Mouse (Mus musculus): ENCODE results near the gene Itsn1. TPM values are rescaled to one million over a fixed set of nuclear protein-coding genes. Genes with fewer than 3 reads are reported as not detected.

Itsn1 gene
- total RNA-seq, 2 experiments from 2014 or later: 118 to 127 TPM

- intact Hi-C loops (cut with DNase I): loop anchor here (5.0 kb wide), 1 partner anchor 189 kb away; no protein-coding TSS in a partner anchor
- peak; percentile 99 to 100 for DNase-seq (ENCODE audit: low spot score in 2 of 2)
Observed at GRCm38 (mm10) chr16:91728123-91729065, 687 bp upstream of the Itsn1 start, which contains the start of gene Cryzl1. Cryzl1 (minus strand) TSS chr16:91728975.

- DNase-seq (ENCODE audit: low spot score in 2 of 2): peak in 1 of 2 experiments; percentile 45
- intact Hi-C loops (cut with DNase I): loop anchor here (5.0 kb wide), 1 partner anchor 187 kb away; no protein-coding TSS in a partner anchor
Observed at GRCm38 (mm10) chr16:91729821-91730441, 850 bp downstream of the Itsn1 start.

- no peak for DNase-seq (ENCODE audit: low spot score in 2 of 2)
- intact Hi-C loops (cut with DNase I): no loop called here
Observed at GRCm38 (mm10) chr16:91730446-91730845, 1.4 kb downstream of the Itsn1 start.

DNA sequence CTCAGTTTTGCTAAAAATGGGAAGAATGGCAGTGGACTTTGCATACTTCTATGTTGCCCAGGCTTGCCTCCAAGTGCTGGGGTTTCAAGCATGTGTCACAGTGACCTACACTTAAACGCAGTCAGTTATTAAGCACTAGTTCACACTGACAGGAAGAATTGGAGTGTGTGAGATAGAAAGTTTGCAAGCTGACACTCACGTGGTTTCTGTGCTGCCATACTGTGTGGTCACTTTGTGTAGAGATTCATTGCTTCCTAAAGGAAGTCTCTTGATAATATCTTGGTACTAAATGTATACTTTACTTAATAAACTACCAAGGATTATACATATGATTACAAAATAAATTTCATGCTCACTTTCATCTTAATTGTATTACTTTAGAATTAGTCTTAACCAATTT lies 3.7 kb downstream of the Itsn1 start:
- intact Hi-C loops (cut with DNase I): no loop called here
- no peak for DNase-seq (ENCODE audit: low spot score in 2 of 2)

DNA sequence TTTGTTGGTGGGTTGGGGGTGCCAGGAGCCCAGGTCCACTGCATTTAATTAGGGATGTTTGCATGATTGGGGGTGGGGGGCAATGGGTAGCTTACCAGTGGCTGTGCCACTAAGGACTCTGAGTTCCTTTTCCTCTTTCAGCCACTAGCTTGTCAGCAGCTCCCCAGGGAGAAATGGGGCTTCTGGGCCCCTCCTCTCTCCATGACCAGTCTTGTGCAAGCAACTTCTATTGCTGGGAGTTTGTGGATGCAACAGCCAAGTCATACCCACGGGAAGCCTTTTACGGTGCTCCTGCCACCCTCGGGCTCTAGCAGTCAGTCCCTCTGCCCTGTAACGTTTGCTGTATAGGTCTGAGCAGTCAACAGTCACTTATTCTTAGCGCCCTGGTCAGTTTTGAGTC lies 5.7 kb downstream of the Itsn1 start:
- intact Hi-C loops (cut with DNase I): no loop called here
- no peak for DNase-seq (ENCODE audit: low spot score in 2 of 2)

GRCm38 (mm10) chr16:91736046-91736816 lies 7.2 kb downstream of the Itsn1 start:
- intact Hi-C loops (cut with DNase I): no loop called here
- DNase-seq (ENCODE audit: low spot score in 2 of 2): no peak

- no peak for DNase-seq (ENCODE audit: low spot score in 2 of 2)
- intact Hi-C loops (cut with DNase I): no loop called here
Observed at GRCm38 (mm10) chr16:91738505-91738904, 9.4 kb downstream of the Itsn1 start.

GRCm38 (mm10) chr16:91740184-91740917 lies 11.3 kb downstream of the Itsn1 start:
- DNase-seq (ENCODE audit: low spot score in 2 of 2): no peak
- intact Hi-C loops (cut with DNase I): no loop called here

DNA sequence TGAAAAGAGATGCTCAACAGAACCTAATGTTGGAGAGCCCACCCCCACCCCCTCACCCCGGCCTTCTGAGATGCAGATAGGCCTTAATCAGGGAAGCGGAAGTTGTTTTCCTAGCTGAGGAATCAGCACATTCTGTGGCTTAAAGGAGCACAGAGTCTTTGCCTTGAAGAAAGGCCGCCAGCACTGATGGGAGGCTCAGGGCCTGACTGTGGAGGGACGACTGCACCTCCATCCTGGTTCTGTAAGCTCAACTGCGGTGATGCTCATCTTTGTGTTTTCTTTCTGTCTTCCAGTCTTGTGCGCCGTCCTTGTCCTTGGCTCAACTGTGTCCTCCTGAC lies 11.8 kb downstream of the Itsn1 start:
- intact Hi-C loops (cut with DNase I): no loop called here
- no peak for DNase-seq (ENCODE audit: low spot score in 2 of 2)

DNA sequence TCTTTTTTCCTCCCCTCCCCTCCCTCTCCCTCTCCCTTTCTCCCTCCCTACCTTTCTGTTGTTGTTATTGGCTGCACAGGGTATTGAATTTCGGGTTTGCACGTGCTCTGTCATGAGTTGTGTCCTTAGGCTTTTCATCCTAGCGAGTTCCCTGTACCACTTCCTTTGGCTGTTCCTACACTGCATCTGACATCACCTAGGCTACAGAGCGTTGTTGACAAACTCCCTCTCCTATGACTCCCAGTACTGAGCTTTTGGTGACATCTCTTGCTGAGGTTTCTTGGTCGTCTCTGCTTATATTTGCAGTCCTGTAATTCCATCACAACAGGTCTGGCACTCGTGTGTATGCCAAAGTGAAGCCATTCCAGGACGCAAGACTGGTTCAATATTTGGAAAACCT lies 14.0 kb downstream of the Itsn1 start:
- no peak for DNase-seq (ENCODE audit: low spot score in 2 of 2)
- intact Hi-C loops (cut with DNase I): no loop called here

- intact Hi-C loops (cut with DNase I): no loop called here
Observed at GRCm38 (mm10) chr16:91746101-91746950, 17.2 kb downstream of the Itsn1 start.

GRCm38 (mm10) chr16:91747567-91747966 lies 18.5 kb downstream of the Itsn1 start:
- no peak for DNase-seq (ENCODE audit: low spot score in 2 of 2)
- intact Hi-C loops (cut with DNase I): no loop called here

More at GRCm38 (mm10) chr16:91746101-91746950, 17.2 kb downstream of the Itsn1 start:
- DNase-seq (ENCODE audit: low spot score in 2 of 2): peak; percentile 35 to 67

DNA sequence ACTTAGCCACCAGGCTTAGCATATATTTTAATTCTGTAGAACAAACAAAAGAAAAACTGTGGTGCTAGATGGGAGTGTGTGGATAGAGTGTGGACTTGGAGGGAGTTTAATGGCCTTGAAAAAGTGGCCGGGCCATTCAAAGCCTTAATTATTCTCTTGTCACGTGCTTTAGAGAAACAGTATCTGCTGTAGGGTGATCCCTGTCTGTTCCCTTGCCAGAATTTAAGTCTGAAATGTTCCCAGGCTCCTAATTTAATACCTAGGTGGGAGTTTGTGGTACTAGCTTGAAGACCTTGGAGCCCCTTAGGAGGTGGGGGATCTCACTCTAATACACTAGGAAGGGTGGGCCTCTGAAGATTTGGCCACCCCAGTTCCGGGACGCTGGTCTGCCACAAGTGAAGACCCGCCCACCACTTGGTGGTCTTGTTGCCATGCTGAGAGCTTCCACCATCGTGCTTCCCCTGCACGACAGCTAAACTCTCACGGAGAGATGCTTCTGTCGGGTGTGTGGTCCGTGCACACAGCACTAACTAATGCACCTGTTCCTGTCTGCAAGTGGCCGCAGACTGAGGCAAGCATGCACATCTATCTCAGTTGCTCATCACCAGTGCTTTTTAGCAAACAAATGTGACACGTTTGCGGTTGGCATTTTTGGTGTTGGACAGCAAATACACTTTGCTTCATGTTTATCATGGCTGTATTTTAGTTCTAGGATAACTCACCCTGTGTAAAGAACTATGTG lies 22.7 kb downstream of the Itsn1 start:
- intact Hi-C loops (cut with DNase I): no loop called here

DNA sequence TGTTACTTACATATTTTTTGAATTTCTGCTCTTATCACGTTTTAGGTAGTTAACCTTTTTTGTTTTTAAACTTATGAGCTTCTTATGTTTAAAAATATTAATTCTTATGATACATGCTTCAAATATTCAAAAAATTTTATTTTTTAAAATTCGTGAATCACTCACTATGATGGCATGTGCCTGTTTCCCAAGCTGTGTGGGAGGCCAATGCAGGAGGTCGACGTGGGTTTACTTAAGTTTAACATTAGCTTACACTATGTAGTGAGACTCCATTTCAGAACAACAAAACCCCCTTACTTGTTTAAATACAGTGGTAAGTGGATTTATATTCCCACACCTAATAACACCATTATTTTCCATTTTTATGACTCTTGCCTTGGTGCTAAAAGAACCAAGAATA lies 24.5 kb downstream of the Itsn1 start:
- DNase-seq (ENCODE audit: low spot score in 2 of 2): no peak

More for the DNA sequence above, 22.7 kb downstream of the Itsn1 start:
- no peak for DNase-seq (ENCODE audit: low spot score in 2 of 2)

GRCm38 (mm10) chr16:91754957-91755356 lies 25.9 kb downstream of the Itsn1 start:
- no peak for DNase-seq (ENCODE audit: low spot score in 2 of 2)
- intact Hi-C loops (cut with DNase I): no loop called here

More for the DNA sequence above, 24.5 kb downstream of the Itsn1 start:
- intact Hi-C loops (cut with DNase I): no loop called here

- no peak for DNase-seq (ENCODE audit: low spot score in 2 of 2)
- intact Hi-C loops (cut with DNase I): no loop called here
Observed at GRCm38 (mm10) chr16:91761202-91761601, 32.1 kb downstream of the Itsn1 start.

- intact Hi-C loops (cut with DNase I): no loop called here
- no peak for DNase-seq (ENCODE audit: low spot score in 2 of 2)
Observed at GRCm38 (mm10) chr16:91761761-91762160, 32.7 kb downstream of the Itsn1 start.

GRCm38 (mm10) chr16:91762476-91762875 lies 33.4 kb downstream of the Itsn1 start:
- no peak for DNase-seq (ENCODE audit: low spot score in 2 of 2)
- intact Hi-C loops (cut with DNase I): no loop called here
